In the genomic region with DNA sequence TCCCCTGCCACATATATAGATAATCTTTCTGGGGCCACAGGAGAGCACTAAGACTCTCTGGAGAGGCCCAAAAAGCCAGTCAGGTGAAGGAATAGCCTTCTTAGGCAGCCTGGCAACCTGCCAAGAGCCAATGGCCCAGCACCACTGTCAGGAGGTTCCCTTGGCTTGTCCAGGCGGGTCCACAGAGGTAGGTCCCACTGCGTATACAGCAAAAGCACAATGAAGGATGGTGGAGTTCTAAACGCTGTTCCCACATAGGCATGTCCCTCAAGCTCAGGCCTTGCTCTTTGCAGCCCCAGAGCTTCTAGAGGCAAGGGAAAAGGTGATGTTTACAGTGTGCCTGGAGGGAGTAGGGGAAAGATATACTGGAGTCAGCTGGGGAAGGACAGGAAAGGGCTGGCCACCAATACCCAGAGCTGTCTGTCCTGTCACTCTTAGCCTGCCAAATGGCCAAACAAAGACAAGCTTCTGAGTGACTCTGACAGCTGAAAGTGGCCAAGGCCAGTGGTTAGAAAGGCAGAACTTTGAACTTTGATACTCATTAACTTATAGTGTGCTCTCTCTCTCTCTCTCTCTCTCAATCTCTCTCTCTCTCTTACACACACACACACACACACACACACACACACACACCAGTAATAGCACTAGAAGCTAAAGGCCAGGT, we compare ENCODE assay signal across 19 mouse cellular contexts.
DNase-seq lines count a peak whose midpoint lies in the region; ATAC-seq and TF ChIP-seq lines count a peak whose summit lies in the region.
"Had no signal": no experiment of that assay in that cellular context is flagged by ENCODE, and none has a peak within 500 bp of the region (broad histone marks: within the 10 kb centered on the region; RNA-seq: fewer than 3 reads in every experiment).

No protein-coding gene starts in this region.

- no peak for TF ChIP-seq EP300 in liver, embryonic 14.5 days (IDR thresholded peaks at IDR 0.05; ENCODE audit: low read depth)

- no peaks in the 10 kb centered on the region for H3K36me3 ChIP-seq in embryonic facial prominence, embryonic 14.5 days (ENCODE audit: control insufficient read depth, insufficient read depth, low read length)
- H3K36me3 ChIP-seq in embryonic facial prominence, embryonic 10.5 days (replicated peaks), result no peaks in the 10 kb centered on the region
- no peaks in the 10 kb centered on the region for H3K36me3 ChIP-seq in liver, embryonic 12.5 days
- H3K36me3 ChIP-seq in liver, embryonic 11.5 days (ENCODE audit: control insufficient read depth, insufficient read depth, low read length), result no peaks in the 10 kb centered on the region
- no peaks in the 10 kb centered on the region for H3K36me3 ChIP-seq in liver, embryonic 14.5 days (replicated peaks; ENCODE audit: control insufficient read depth, insufficient read depth, low read depth)
- H3K36me3 ChIP-seq in neural tube, embryonic 15.5 days, result no peaks in the 10 kb centered on the region
- H3K36me3 ChIP-seq: embryonic facial prominence, embryonic 15.5 days; forebrain, embryonic 10.5 days; limb, embryonic 13.5 days; neural tube, embryonic 12.5 days had no signal

- peak; percentile 23 for DNase-seq in embryonic facial prominence, embryonic 14.5 days (ENCODE audit: low spot score)
- no peak for DNase-seq in embryonic facial prominence, embryonic 10.5 days (ENCODE audit: low spot score)
- no peak for DNase-seq in liver, embryonic 11.5 days (ENCODE audit: low spot score)
- DNase-seq in liver, embryonic 14.5 days (ENCODE audit: low read depth in 3 of 3, low spot score in 3 of 3), result no peak
- peak; percentile 50 for DNase-seq in yolk sac, embryonic 10.5 days (ENCODE audit: low spot score)
- DNase-seq in cerebellum, adult 11-12 months, result no peak
- DNase-seq: adrenal gland, postnatal 14 days; cerebellum, adult 9-11 months; gastrocnemius, postnatal 25 days; heart, postnatal 14 days; lung, postnatal 10 days had no signal

- no peak overlapping the region for H3K9ac ChIP-seq in embryonic facial prominence, embryonic 14.5 days (ENCODE audit: low read depth, low read length)
- no peak overlapping the region for H3K9ac ChIP-seq in liver, embryonic 12.5 days
- H3K9ac ChIP-seq in liver, embryonic 11.5 days (ENCODE audit: low read depth, low read length), result no peak overlapping the region
- no peak overlapping the region for H3K9ac ChIP-seq in liver, embryonic 14.5 days (replicated peaks)
- H3K9ac ChIP-seq in neural tube, embryonic 15.5 days (replicated peaks), result no peak overlapping the region
- H3K9ac ChIP-seq: embryonic facial prominence, embryonic 15.5 days; hindbrain, embryonic 14.5 days; limb, embryonic 13.5 days; neural tube, embryonic 12.5 days had no signal

- no peaks in the 10 kb centered on the region for H3K27me3 ChIP-seq in embryonic facial prominence, embryonic 14.5 days (replicated peaks; ENCODE audit: control insufficient read depth, insufficient read depth, low read length)
- H3K27me3 ChIP-seq in embryonic facial prominence, embryonic 10.5 days (replicated peaks; ENCODE audit: low read depth, poor library complexity, severe bottlenecking), result peaks cover 96% of the 10 kb centered on the region
- H3K27me3 ChIP-seq in liver, embryonic 12.5 days (replicated peaks), result no peaks in the 10 kb centered on the region; the same call in 1 of the 2 replicates
- H3K27me3 ChIP-seq in liver, embryonic 11.5 days (replicated peaks; ENCODE audit: control insufficient read depth, insufficient read depth, low read length), result peaks cover 8% of the 10 kb centered on the region; the same call in 1 of the 2 replicates
- no peaks in the 10 kb centered on the region for H3K27me3 ChIP-seq in liver, embryonic 14.5 days (ENCODE audit: control insufficient read depth, insufficient read depth, low read length)
- 0 out of 2 replicates have a peak, but pooled peaks cover 5% of the 10 kb centered on the region for H3K27me3 ChIP-seq in neural tube, embryonic 15.5 days (replicated peaks)
- H3K27me3 ChIP-seq: embryonic facial prominence, embryonic 15.5 days had no signal

- no peak for ATAC-seq in embryonic facial prominence, embryonic 14.5 days (ENCODE audit: low read depth)
- ATAC-seq in liver, embryonic 12.5 days, result 0 out of 2 replicates have a peak, but pooled peaks have one; percentile 47
- no peak for ATAC-seq in liver, embryonic 11.5 days (replicated peaks; ENCODE audit: low FRiP score)
- peak; percentile 43; the same call in 1 of the 2 replicates for ATAC-seq in liver, embryonic 14.5 days (ENCODE audit: insufficient read depth)
- no peak for ATAC-seq in neural tube, embryonic 15.5 days (ENCODE audit: low FRiP score)

- no peak overlapping the region for H3K27ac ChIP-seq in embryonic facial prominence, embryonic 14.5 days (replicated peaks; ENCODE audit: low read depth, low read length)
- H3K27ac ChIP-seq in embryonic facial prominence, embryonic 10.5 days (replicated peaks), result no peak overlapping the region
- H3K27ac ChIP-seq in liver, embryonic 12.5 days, result no peak overlapping the region
- H3K27ac ChIP-seq in liver, embryonic 11.5 days (ENCODE audit: low read depth, low read length), result no peak overlapping the region
- H3K27ac ChIP-seq in liver, embryonic 14.5 days, result no peak overlapping the region
- no peak overlapping the region for H3K27ac ChIP-seq in neural tube, embryonic 15.5 days (replicated peaks)
- H3K27ac ChIP-seq: embryonic facial prominence, embryonic 15.5 days; forebrain, embryonic 10.5 days; hindbrain, embryonic 14.5 days; limb, embryonic 13.5 days; neural tube, embryonic 12.5 days had no signal

- 68% methylated on average over 3 of the region's 3 CpGs for WGBS in embryonic facial prominence, embryonic 14.5 days
- WGBS in embryonic facial prominence, embryonic 10.5 days, result 80% methylated on average over 3 of the region's 3 CpGs
- 60% methylated on average over 3 of the region's 3 CpGs for WGBS in liver, embryonic 12.5 days (ENCODE audit: insufficient replicate concordance)
- 66% methylated on average over 3 of the region's 3 CpGs for whole genome bisulfite sequencing in liver, embryonic 11.5 days
- WGBS in liver, embryonic 14.5 days (ENCODE audit: insufficient replicate concordance), result 66% methylated on average over 3 of the region's 3 CpGs
- 73% methylated on average over 3 of the region's 3 CpGs for WGBS in neural tube, embryonic 15.5 days

- no peaks in the 10 kb centered on the region for H3K4me1 ChIP-seq in embryonic facial prominence, embryonic 14.5 days (ENCODE audit: control insufficient read depth, insufficient read depth, low read length)
- H3K4me1 ChIP-seq in embryonic facial prominence, embryonic 10.5 days, result peaks cover 19% of the 10 kb centered on the region
- peaks cover under 1% of the 10 kb centered on the region; the same call in 1 of the 2 replicates for H3K4me1 ChIP-seq in liver, embryonic 12.5 days
- no peaks in the 10 kb centered on the region for H3K4me1 ChIP-seq in liver, embryonic 11.5 days (replicated peaks; ENCODE audit: control insufficient read depth, insufficient read depth, low read length)
- H3K4me1 ChIP-seq in liver, embryonic 14.5 days (replicated peaks; ENCODE audit: control insufficient read depth in 2 of 2, insufficient read depth in 2 of 2, low read length in 1 of 2), result no peaks in the 10 kb centered on the region; a peak in 1 of 4 replicates
- H3K4me1 ChIP-seq in neural tube, embryonic 15.5 days, result peaks cover 4% of the 10 kb centered on the region; the same call in 1 of the 2 replicates

- TF ChIP-seq CTCF in liver, embryonic 14.5 days (IDR thresholded peaks at IDR 0.05; ENCODE audit: low read depth), result no peak

- no peak overlapping the region for H3K4me3 ChIP-seq in embryonic facial prominence, embryonic 14.5 days (ENCODE audit: low read depth, low read length)
- H3K4me3 ChIP-seq in embryonic facial prominence, embryonic 10.5 days, result no peak overlapping the region
- H3K4me3 ChIP-seq in liver, embryonic 12.5 days, result no peak overlapping the region
- no peak overlapping the region for H3K4me3 ChIP-seq in liver, embryonic 11.5 days (ENCODE audit: low read depth, low read length)
- no peak overlapping the region for H3K4me3 ChIP-seq in liver, embryonic 14.5 days (ENCODE audit: insufficient read depth in 1 of 2, low read depth in 2 of 2, low read length in 2 of 2)
- no peak overlapping the region for H3K4me3 ChIP-seq in neural tube, embryonic 15.5 days (replicated peaks)
- H3K4me3 ChIP-seq: embryonic facial prominence, embryonic 15.5 days; forebrain, embryonic 10.5 days; limb, embryonic 13.5 days; neural tube, embryonic 12.5 days had no signal

- no peak overlapping the region for H3K4me2 ChIP-seq in embryonic facial prominence, embryonic 14.5 days (ENCODE audit: low read depth, low read length)
- H3K4me2 ChIP-seq in liver, embryonic 12.5 days, result no peak overlapping the region
- no peak overlapping the region for H3K4me2 ChIP-seq in liver, embryonic 11.5 days
- H3K4me2 ChIP-seq in liver, embryonic 14.5 days (ENCODE audit: low read depth), result no peak overlapping the region
- no peak overlapping the region for H3K4me2 ChIP-seq in neural tube, embryonic 15.5 days
- H3K4me2 ChIP-seq: embryonic facial prominence, embryonic 15.5 days; heart, embryonic 11.5 days; hindbrain, embryonic 14.5 days; limb, embryonic 13.5 days; neural tube, embryonic 12.5 days had no signal

- no peaks in the 10 kb centered on the region for H3K9me3 ChIP-seq in embryonic facial prominence, embryonic 14.5 days (ENCODE audit: control insufficient read depth, low read length)
- H3K9me3 ChIP-seq in embryonic facial prominence, embryonic 10.5 days, result no peaks in the 10 kb centered on the region
- no peaks in the 10 kb centered on the region for H3K9me3 ChIP-seq in liver, embryonic 12.5 days (replicated peaks)
- H3K9me3 ChIP-seq in liver, embryonic 11.5 days (ENCODE audit: control insufficient read depth, low read length), result no peaks in the 10 kb centered on the region
- H3K9me3 ChIP-seq in liver, embryonic 14.5 days (ENCODE audit: control insufficient read depth, low read length), result no peaks in the 10 kb centered on the region
- no peaks in the 10 kb centered on the region for H3K9me3 ChIP-seq in neural tube, embryonic 15.5 days (replicated peaks)
- H3K9me3 ChIP-seq: embryonic facial prominence, embryonic 15.5 days; forebrain, embryonic 10.5 days; limb, embryonic 13.5 days; neural tube, embryonic 12.5 days had no signal

Comparison
In these comparisons a context has a peak if more than half of its experiments do, and no peak if none do; other contexts are left out.
1. ATAC-seq: peak in liver, embryonic 12.5 days (single experiment) and liver, embryonic 14.5 days (single experiment); none in embryonic facial prominence, embryonic 14.5 days (single experiment), liver, embryonic 11.5 days (single experiment) and neural tube, embryonic 15.5 days (single experiment).
2. DNase-seq: peak in embryonic facial prominence, embryonic 14.5 days (single experiment) and yolk sac, embryonic 10.5 days (single experiment); none in embryonic facial prominence, embryonic 10.5 days (single experiment), liver, embryonic 11.5 days (single experiment), liver, embryonic 14.5 days (0 of 3) and cerebellum, adult 11-12 months (single experiment).